Mouse (Mus musculus) MEL (cell line): ENCODE measurements around the gene Pdgfra. TPM values are rescaled to one million over a fixed set of nuclear protein-coding genes. Genes with fewer than 3 reads are reported as not detected.

Experiments
- DNase-seq: peaks from one replicate; pipeline ENCODE4 v3.0.0; 2011; ENCODE audit warnings: low read depth, low spot score
- H3K27ac ChIP-seq: 2 replicates; pipeline ENCODE4 v1.5.1; 2012; ENCODE audit warnings: low read depth, mild to moderate bottlenecking, control low read depth, low read length, moderate library complexity; ENCODE audit not compliant: control insufficient read depth
- H3K27me3 ChIP-seq, 2 experiments: fragments of 150-350 bp in 1 of 2; sonication (generic) in 1 of 2; 2 replicates each; pipeline ENCODE4 v1.6.1; 2012; ENCODE audit warnings: low read length in 2 of 2, mild to moderate bottlenecking in 2 of 2, improper control_type of control experiment in 1 of 2, moderate library complexity in 1 of 2; ENCODE audit not compliant: insufficient read depth in 2 of 2, control insufficient read depth in 1 of 2
- H3K36me3 ChIP-seq, 2 experiments: 2 replicates each; pipeline ENCODE4 v1.6.1; 2012 to 2014; ENCODE audit warnings: low read length in 2 of 2, improper control_type of control experiment in 1 of 2, inconsistent platforms in 1 of 2, mild to moderate bottlenecking in 1 of 2; ENCODE audit not compliant: insufficient read depth in 2 of 2, control insufficient read depth in 1 of 2
- H3K4me1 ChIP-seq, 2 experiments: fragments of 150-350 bp in 1 of 2; sonication (generic) in 1 of 2; 2 replicates each; pipeline ENCODE4 v1.6.1; 2012; ENCODE audit warnings: low read length in 2 of 2, improper control_type of control experiment in 1 of 2, mild to moderate bottlenecking in 1 of 2; ENCODE audit not compliant: insufficient read depth in 2 of 2, control insufficient read depth in 1 of 2
- H3K4me3 ChIP-seq, 2 experiments: fragments of 150-350 bp in 1 of 2; sonication (generic) in 1 of 2; 2 replicates each; pipeline ENCODE4 v1.5.1; 2012; ENCODE audit warnings: low read depth in 2 of 2, low read length in 2 of 2, mild to moderate bottlenecking in 2 of 2, moderate library complexity in 2 of 2, control low read depth in 1 of 2, improper control_type of control experiment in 1 of 2; ENCODE audit not compliant: control insufficient read depth in 1 of 2, insufficient read depth in 1 of 2
- H3K79me2 ChIP-seq: 2 replicates; pipeline ENCODE4 v1.6.1; 2012; ENCODE audit warnings: mild to moderate bottlenecking, low read length, moderate library complexity; ENCODE audit not compliant: control insufficient read depth, poor library complexity, insufficient read depth
- H3K9ac ChIP-seq: 2 replicates; pipeline ENCODE4 v1.6.1; 2012; ENCODE audit warnings: low read depth, mild to moderate bottlenecking, control low read depth, low read length, moderate library complexity; ENCODE audit not compliant: control insufficient read depth, poor library complexity, severe bottlenecking
- H3K9me3 ChIP-seq: fragments of 150-350 bp; sonication (generic); replicated peaks from 2 replicates; pipeline ENCODE4 v1.6.1; 2012; ENCODE audit warnings: mild to moderate bottlenecking, low read length, improper control_type of control experiment, moderate library complexity; ENCODE audit not compliant: insufficient read depth
- CHD1 ChIP-seq: IDR thresholded peaks from 2 replicates; pipeline ENCODE4 v1.6.1; 2012; ENCODE audit warnings: low read depth, mild to moderate bottlenecking, inconsistent platforms, low read length, improper control_type of control experiment
- CHD2 ChIP-seq: IDR thresholded peaks from 2 replicates; pipeline ENCODE4 v1.6.1; 2011; ENCODE audit warnings: low read length, improper control_type of control experiment
- CTCF ChIP-seq, 3 experiments: IDR thresholded peaks in 2 of 3; conservative IDR thresholded peaks in 1 of 3; 2 replicates each; pipeline ENCODE4 v1.5.1; 2011 to 2012; ENCODE audit warnings: low read length in 3 of 3, low read depth in 2 of 3, mild to moderate bottlenecking in 2 of 3, improper control_type of control experiment in 1 of 3, inconsistent platforms in 1 of 3, mixed read lengths in 1 of 3, moderate library complexity in 1 of 3; ENCODE audit not compliant: control insufficient read depth in 1 of 3, insufficient read depth in 1 of 3, poor library complexity in 1 of 3, severe bottlenecking in 1 of 3
- ELF1 ChIP-seq: IDR thresholded peaks from 2 replicates; pipeline ENCODE4 v1.6.1; 2014; ENCODE audit warnings: low read depth, mild to moderate bottlenecking, inconsistent platforms, low read length, improper control_type of control experiment, moderate library complexity
- EP300 ChIP-seq, 2 experiments: IDR thresholded peaks; 2 replicates each; pipeline ENCODE4 v1.6.1; 2011; ENCODE audit warnings: improper control_type of control experiment in 2 of 2, low read length in 2 of 2, low read depth in 1 of 2, mild to moderate bottlenecking in 1 of 2
- GATA1 ChIP-seq: IDR thresholded peaks from 2 replicates; pipeline ENCODE4 v1.6.1; 2011; ENCODE audit warnings: low read depth, low read length, improper control_type of control experiment
- KAT2A ChIP-seq: conservative IDR thresholded peaks from 2 replicates; pipeline ENCODE4 v1.6.1; 2012; ENCODE audit warnings: low read depth, low read length, improper control_type of control experiment, inconsistent platforms
- MAZ ChIP-seq: IDR thresholded peaks from 2 replicates; pipeline ENCODE4 v1.6.1; 2012; ENCODE audit warnings: low read depth, mild to moderate bottlenecking, inconsistent platforms, low read length, improper control_type of control experiment
- MEF2A ChIP-seq: IDR thresholded peaks from 2 replicates; pipeline ENCODE4 v1.6.1; 2014; ENCODE audit warnings: low read depth, mild to moderate bottlenecking, inconsistent platforms, low read length, improper control_type of control experiment; ENCODE audit not compliant: poor library complexity, insufficient replicate concordance, severe bottlenecking; ENCODE audit errors: extremely low read depth
- MXI1 ChIP-seq: IDR thresholded peaks from 2 replicates; pipeline ENCODE4 v1.6.1; 2011; ENCODE audit warnings: mild to moderate bottlenecking, low read depth, low read length, improper control_type of control experiment
- MYB ChIP-seq: IDR thresholded peaks from 2 replicates; pipeline ENCODE4 v1.6.1; 2011; ENCODE audit warnings: mild to moderate bottlenecking, low read depth, low read length, improper control_type of control experiment
- MYC ChIP-seq: IDR thresholded peaks from 2 replicates; pipeline ENCODE4 v1.6.1; 2011; ENCODE audit warnings: low read depth, mild to moderate bottlenecking, low read length, improper control_type of control experiment, moderate library complexity
- NELFE ChIP-seq: IDR thresholded peaks from 2 replicates; pipeline ENCODE4 v1.6.1; 2011; ENCODE audit warnings: low read depth, low read length, improper control_type of control experiment
- NRF1 ChIP-seq: IDR thresholded peaks from 2 replicates; pipeline ENCODE4 v1.6.1; 2014; ENCODE audit warnings: low read depth, mild to moderate bottlenecking, inconsistent platforms, low read length, improper control_type of control experiment, moderate library complexity; ENCODE audit not compliant: poor library complexity, insufficient read depth, severe bottlenecking
- POLR2A ChIP-seq, 2 experiments: IDR thresholded peaks; 2 replicates each; pipeline ENCODE4 v1.6.1; 2011 to 2012; ENCODE audit warnings: low read length in 2 of 2, mild to moderate bottlenecking in 2 of 2, control low read depth in 1 of 2, improper control_type of control experiment in 1 of 2, low read depth in 1 of 2, moderate library complexity in 1 of 2; ENCODE audit not compliant: control insufficient read depth in 1 of 2, insufficient read depth in 1 of 2, poor library complexity in 1 of 2
- POLR2AphosphoS2 ChIP-seq: IDR thresholded peaks from 2 replicates; pipeline ENCODE4 v1.6.1; 2011; ENCODE audit warnings: low read length, improper control_type of control experiment
- RAD21 ChIP-seq: IDR thresholded peaks from 2 replicates; pipeline ENCODE4 v1.6.1; 2011; ENCODE audit warnings: mild to moderate bottlenecking, low read depth, low read length, improper control_type of control experiment
- RCOR1 ChIP-seq: IDR thresholded peaks from 2 replicates; pipeline ENCODE4 v1.6.1; 2012; ENCODE audit warnings: low read depth, mild to moderate bottlenecking, inconsistent platforms, low read length, improper control_type of control experiment
- SMC3 ChIP-seq: IDR thresholded peaks from 2 replicates; pipeline ENCODE4 v1.6.1; 2011; ENCODE audit warnings: low read depth, low read length, improper control_type of control experiment
- TAL1 ChIP-seq: IDR thresholded peaks from 2 replicates; pipeline ENCODE4 v1.6.1; 2012; ENCODE audit warnings: mild to moderate bottlenecking, inconsistent platforms, low read length, moderate library complexity, mixed read lengths
- UBTF ChIP-seq: IDR thresholded peaks from 2 replicates; pipeline ENCODE4 v1.6.1; 2012; ENCODE audit warnings: low read depth, mild to moderate bottlenecking, inconsistent platforms, low read length, improper control_type of control experiment, moderate library complexity, borderline replicate concordance; ENCODE audit not compliant: insufficient read depth
- ZC3H11A ChIP-seq: IDR thresholded peaks from 2 replicates; pipeline ENCODE4 v1.6.1; 2012; ENCODE audit warnings: low read depth, mild to moderate bottlenecking, inconsistent platforms, low read length, improper control_type of control experiment
- ZMIZ1 ChIP-seq: IDR thresholded peaks from 2 replicates; pipeline ENCODE4 v1.6.1; 2012; ENCODE audit warnings: low read depth, mild to moderate bottlenecking, inconsistent platforms, low read length, improper control_type of control experiment, moderate library complexity
- ZNF384 ChIP-seq: IDR thresholded peaks from 2 replicates; pipeline ENCODE4 v1.6.1; 2012; ENCODE audit warnings: low read depth, mild to moderate bottlenecking, inconsistent platforms, low read length, improper control_type of control experiment
- polyA plus RNA-seq, 2 experiments: library from polyadenylated mRNA; stranded (reverse) in 1 of 2; unstranded in 1 of 2; fragments of >175 nt in 1 of 2; fragments of >200 nt in 1 of 2; gene quantifications; 2 replicates each; pipeline versions ENCODE4 v1.2.1 to v1.2.4; 2012; ENCODE audit warnings: low replicate concordance in 2 of 2, low read depth in 1 of 2; ENCODE audit not compliant: insufficient read length in 2 of 2, insufficient read depth in 1 of 2, missing spikeins in 1 of 2
- total RNA-seq: library from RNA; depleted of rRNA; stranded (reverse); fragments of 300-350 nt; gene quantifications from 2 replicates; pipeline ENCODE4 v1.2.3, GENCODE M21; 2012

Pdgfra gene
- total and polyA plus RNA-seq, 3 experiments = 0.07 TPM; not detected in 2

GRCm38 (mm10) chr5:75164688-75165087, 12.6 kb downstream of the Pdgfra start:
- no peak overlapping the region for H3K27ac ChIP-seq
- H3K27me3 ChIP-seq = peaks cover 3 to 7% of the 10 kb centered on the region in 2 experiments; a peak in 2 of 4 replicates
- no peaks in the 10 kb centered on the region for H3K4me1 ChIP-seq
- no peaks in the 10 kb centered on the region for H3K36me3 ChIP-seq
- DNase-seq = peak; percentile 58
- no peak overlapping the region for H3K9ac ChIP-seq
- H3K4me3 ChIP-seq = no peak overlapping the region
- TF ChIP-seq CTCF (IDR thresholded peaks at IDR 0.05 in 2 of 3, conservative IDR thresholded peaks at IDR 0.05 in 1 of 3; ENCODE audit: control insufficient read depth in 1 of 3, insufficient read depth in 1 of 3, low read depth in 2 of 3, low read length in 3 of 3, poor library complexity in 1 of 3, severe bottlenecking in 1 of 3) (peak; percentile 18 to 49 (median 31); a peak in 3 of 6 replicates), EP300 (IDR thresholded peaks at IDR 0.05; ENCODE audit: low read depth in 1 of 2, low read length in 2 of 2) (no peak), TAL1 (no peak), POLR2A (IDR thresholded peaks at IDR 0.05; ENCODE audit: control insufficient read depth in 1 of 2, insufficient read depth in 1 of 2, low read depth in 1 of 2, low read length in 2 of 2, poor library complexity in 1 of 2) (no peak), MYB (no peak), MXI1 (no peak), NRF1 (no peak), RCOR1 (no peak), ZC3H11A (no peak), MYC (no peak), UBTF (no peak), ELF1 (no peak), NELFE (no peak), KAT2A (no peak), GATA1 (no peak), MAZ (no peak), ZNF384 (no peak), SMC3 (peak; percentile 32; the same call in 1 of the 2 replicates), CHD2 (no peak), MEF2A (no peak), CHD1 (no peak), RAD21 (peak; percentile 32)
- no peaks in the 10 kb centered on the region for H3K79me2 ChIP-seq
- H3K9me3 ChIP-seq = no peaks in the 10 kb centered on the region

DNA sequence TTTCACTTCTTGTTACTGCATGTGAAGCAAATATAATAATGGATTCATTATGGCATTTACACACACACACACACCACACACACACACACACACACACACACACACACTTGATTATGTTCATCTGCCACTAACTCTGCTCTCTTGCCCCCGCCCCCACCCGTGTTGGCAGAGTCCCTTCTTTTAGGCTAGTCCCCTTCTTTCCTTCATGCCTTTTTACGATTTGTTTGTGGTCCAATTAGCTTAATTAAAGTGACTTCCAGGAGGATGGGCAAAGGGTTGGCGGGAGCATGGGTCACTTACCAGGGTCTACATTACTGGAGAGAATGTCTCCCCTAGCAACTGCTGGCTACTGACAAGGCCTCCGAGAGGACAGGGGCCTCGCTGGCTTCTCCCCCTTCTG, 17.7 kb downstream of the Pdgfra start:
- no peaks in the 10 kb centered on the region for H3K4me1 ChIP-seq
- DNase-seq = no peak
- no peak overlapping the region for H3K4me3 ChIP-seq

More for the DNA sequence above, 17.7 kb downstream of the Pdgfra start:
- H3K36me3 ChIP-seq = no peaks in the 10 kb centered on the region
- H3K27me3 ChIP-seq = peaks cover 3 to 9% of the 10 kb centered on the region in 2 experiments; a peak in 1 of 4 replicates
- no peak overlapping the region for H3K9ac ChIP-seq
- no peaks in the 10 kb centered on the region for H3K79me2 ChIP-seq
- H3K9me3 ChIP-seq = no peaks in the 10 kb centered on the region
- no peak overlapping the region for H3K27ac ChIP-seq
- no peak for TF ChIP-seq UBTF
- no peak for TF ChIP-seq POLR2AphosphoS2
- no peak for TF ChIP-seq EP300 (IDR thresholded peaks at IDR 0.05; ENCODE audit: low read depth in 1 of 2, low read length in 2 of 2)
- no peak for TF ChIP-seq CHD2
- no peak for TF ChIP-seq NRF1
- TF ChIP-seq ZMIZ1 = no peak
- no peak for TF ChIP-seq ELF1
